Mouse (Mus musculus) forebrain, embryonic 14.5 days (tissue): ENCODE measurements at regions not wholly inside any gene's neighbourhood (a gene's known extent, or its start where the extent isn't known, plus 50 kb on each side); places are given as distances from the start of the nearest gene placed in this dataset. TPM values are rescaled to one million over a fixed set of nuclear protein-coding genes. Genes with fewer than 3 reads are reported as not detected.

Source experiments
- ATAC-seq: fragments of 200-750 bp; cut with Nextera tagmentation; 2 replicates; pipeline ENCODE4 v1.8.0; 2017; ENCODE audit warnings: mild to moderate bottlenecking, moderate library complexity
- DNase-seq: peaks from one replicate; pipeline ENCODE4 v3.0.0-alpha.2; 2015; ENCODE audit warnings: low spot score
- H3K27ac ChIP-seq: fragments of 300-500 bp; sonication (generic); 2 replicates; pipeline ENCODE4 v1.5.1; 2014; ENCODE audit warnings: low read depth, mild to moderate bottlenecking, control low read depth, low read length, moderate library complexity
- H3K27me3 ChIP-seq: fragments of 300-500 bp; sonication (generic); replicated peaks from 2 replicates; pipeline ENCODE4 v1.6.1; 2014; ENCODE audit warnings: low read length, control low read depth, mixed read lengths; ENCODE audit not compliant: control insufficient read depth, insufficient read depth
- H3K36me3 ChIP-seq: fragments of 300-500 bp; sonication (generic); 2 replicates; pipeline ENCODE4 v1.6.1; 2014; ENCODE audit warnings: low read length, control low read depth; ENCODE audit not compliant: control insufficient read depth, insufficient read depth
- H3K4me1 ChIP-seq: fragments of 300-500 bp; sonication (generic); 2 replicates; pipeline ENCODE4 v1.6.1; 2014; ENCODE audit warnings: antibody characterized with exemption, low read length, control low read depth; ENCODE audit not compliant: control insufficient read depth, insufficient read depth
- H3K4me2 ChIP-seq: fragments of 300-500 bp; sonication (generic); 2 replicates; pipeline ENCODE4 v1.6.1; 2014; ENCODE audit warnings: mild to moderate bottlenecking, control low read depth, low read length
- H3K4me3 ChIP-seq: fragments of 300-500 bp; sonication (generic); 2 replicates; pipeline ENCODE4 v1.5.1; 2014; ENCODE audit warnings: low read depth, low read length, control low read depth
- H3K9ac ChIP-seq: fragments of 300-500 bp; sonication (generic); 2 replicates; pipeline ENCODE4 v1.6.1; 2014; ENCODE audit warnings: mild to moderate bottlenecking, low read length, control low read depth, moderate library complexity
- H3K9me3 ChIP-seq: fragments of 300-500 bp; sonication (generic); replicated peaks from 2 replicates; pipeline ENCODE4 v1.6.1; 2016; ENCODE audit warnings: low read length, control low read depth, mixed read lengths; ENCODE audit not compliant: control insufficient read depth
- WGBS: fragments of 180-500 bp; shearing (Covaris S2); extraction: QIAGEN DNeasy Blood & Tissue Kit; methylation state at CpG from one replicate; pipeline ENCODE4 v1.1.7; 2014; 5-methylcytosine and 5-hydroxymethylcytosine counted together
- microRNA-seq: library from miRNA; unstranded; fragments of <30 nt; microRNA quantifications from one replicate; pipeline ENCODE4, GENCODE M21; 2016

DNA sequence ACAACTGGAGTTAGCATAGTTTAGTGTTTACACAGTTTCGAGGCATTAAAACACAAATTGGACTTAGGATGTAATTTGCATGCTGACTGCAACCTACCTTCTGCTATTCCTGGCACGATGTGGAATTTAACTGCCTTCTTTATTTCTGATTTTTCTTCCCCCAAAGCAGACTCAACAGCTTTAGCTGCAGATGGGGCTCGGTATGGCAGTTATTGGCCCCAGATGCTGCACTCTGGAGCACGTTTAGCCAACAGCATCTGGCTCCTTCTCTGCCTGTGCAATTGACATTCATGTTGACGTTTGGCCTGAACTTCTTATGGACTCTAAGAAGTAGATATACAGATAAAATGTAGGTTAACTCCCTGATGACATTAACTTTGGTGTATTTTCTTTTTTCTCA lies 625.8 kb upstream of the Gm597 start:
- Histone ChIP-seq H3K36me3 (no peaks in the 10 kb centered on the region), H3K9ac (no peak overlapping the region), H3K9me3 (no peaks in the 10 kb centered on the region), H3K4me2 (no peak overlapping the region), H3K27ac (no peak overlapping the region), H3K4me1 (no peaks in the 10 kb centered on the region), H3K27me3 (no peaks in the 10 kb centered on the region), H3K4me3 (no peak overlapping the region)
- WGBS = 67% methylated on average over 5 of the region's 5 CpGs
- DNase-seq = peak; percentile 39
- no peak for ATAC-seq

DNA sequence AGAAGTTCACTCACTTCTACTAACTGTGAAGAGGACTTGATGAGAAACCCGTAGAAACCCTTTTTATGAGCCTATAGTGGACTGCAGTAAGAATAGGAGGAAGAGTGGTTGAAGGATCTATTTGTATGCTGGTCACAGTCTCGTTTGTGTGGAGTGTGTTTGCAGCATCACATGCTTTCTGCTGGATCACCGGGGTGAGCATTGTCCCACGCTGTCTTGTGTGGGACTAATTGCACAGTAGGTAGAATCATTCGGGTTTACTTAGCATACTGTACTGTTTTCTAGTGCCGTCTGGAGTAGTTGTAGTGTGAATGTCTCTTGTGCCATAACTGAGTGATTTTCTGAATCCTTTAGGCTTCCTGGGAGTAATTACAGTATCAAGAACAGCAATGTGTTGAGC lies 624.1 kb upstream of the Gm597 start:
- Histone ChIP-seq H3K9me3 (no peaks in the 10 kb centered on the region), H3K4me3 (no peak overlapping the region), H3K4me1 (no peaks in the 10 kb centered on the region), H3K9ac (no peak overlapping the region), H3K4me2 (no peak overlapping the region), H3K27ac (no peak overlapping the region), H3K36me3 (no peaks in the 10 kb centered on the region), H3K27me3 (no peaks in the 10 kb centered on the region)
- WGBS = 57% methylated on average over 6 of the region's 6 CpGs
- ATAC-seq = peak; percentile 62; the same call in 1 of the 2 replicates
- DNase-seq = no peak

DNA sequence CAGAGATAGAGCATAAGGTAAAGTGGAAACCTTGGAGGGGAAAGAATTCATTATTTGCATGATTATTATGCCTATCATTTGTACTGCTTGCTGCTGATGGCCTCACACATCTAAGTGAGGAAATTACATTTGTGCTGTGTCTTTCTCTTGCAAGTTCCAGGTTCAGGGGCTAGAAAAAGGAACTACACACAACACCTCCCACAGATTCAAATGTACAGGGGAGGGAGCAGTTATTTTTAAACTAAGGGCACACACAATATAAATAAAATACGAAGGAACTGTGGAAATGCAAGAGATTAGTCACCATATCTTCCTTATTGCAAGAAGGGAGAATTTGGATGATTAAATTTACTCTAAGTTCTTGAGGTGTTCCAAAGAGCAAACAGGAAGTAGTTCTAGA lies 583.7 kb upstream of the Gm597 start:
- Histone ChIP-seq H3K9ac (no peak overlapping the region), H3K9me3 (no peaks in the 10 kb centered on the region), H3K36me3 (no peaks in the 10 kb centered on the region), H3K4me2 (no peak overlapping the region), H3K27ac (no peak overlapping the region), H3K4me3 (no peak overlapping the region), H3K4me1 (no peaks in the 10 kb centered on the region), H3K27me3 (no peaks in the 10 kb centered on the region)
- no peak for ATAC-seq
- WGBS = 68% methylated on average over 1 of the region's 1 CpGs
- no peak for DNase-seq

DNA sequence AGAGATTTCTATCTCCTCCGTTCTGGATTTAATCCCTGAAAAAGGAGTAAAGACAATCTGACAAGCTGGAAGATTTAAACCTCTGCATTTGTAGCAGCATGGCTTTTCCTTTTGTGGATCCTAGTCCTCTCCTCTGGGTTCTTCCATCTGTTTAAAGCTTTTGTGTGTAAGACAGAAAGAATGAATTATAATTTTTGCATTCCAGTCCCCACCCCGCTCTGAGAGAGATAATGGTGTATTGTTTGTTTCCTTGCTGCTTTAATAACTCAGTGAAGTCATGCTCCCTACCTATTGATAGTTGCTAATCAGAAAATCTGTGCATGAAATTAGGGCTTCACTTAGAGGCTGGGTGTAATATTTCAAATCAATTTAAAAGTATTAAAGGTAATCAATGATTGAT lies 561.5 kb upstream of the Gm597 start:
- WGBS = 31% methylated on average over 2 of the region's 2 CpGs

DNA sequence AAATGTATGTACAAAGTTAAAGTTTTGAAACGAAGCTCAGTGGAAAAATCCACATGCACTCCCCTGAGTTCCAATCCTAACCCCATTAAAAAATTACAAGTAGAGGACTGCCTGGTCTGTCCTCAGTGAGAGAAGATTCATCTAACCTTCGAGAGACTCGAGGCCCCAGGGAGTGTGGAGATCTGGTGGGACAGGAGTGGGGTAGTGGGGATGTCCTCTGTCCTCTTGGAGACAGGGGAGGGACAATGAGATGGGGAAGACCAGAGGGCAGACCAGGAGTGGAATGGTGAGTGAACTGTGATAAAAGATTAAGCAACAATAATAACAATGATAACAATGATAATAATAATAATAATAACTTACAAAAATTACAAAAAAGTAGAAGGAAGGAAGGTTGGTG lies 560.9 kb upstream of the Gm597 start:
- Histone ChIP-seq H3K4me3 (no peak overlapping the region), H3K4me1 (no peaks in the 10 kb centered on the region), H3K9me3 (no peaks in the 10 kb centered on the region), H3K4me2 (no peak overlapping the region), H3K27ac (no peak overlapping the region), H3K27me3 (no peaks in the 10 kb centered on the region), H3K36me3 (no peaks in the 10 kb centered on the region), H3K9ac (no peak overlapping the region)
- no peak for ATAC-seq
- WGBS = 78% methylated on average over 3 of the region's 3 CpGs
- no peak for DNase-seq

More for the DNA sequence above, 561.5 kb upstream of the Gm597 start:
- no peak overlapping the region for H3K9ac ChIP-seq
- no peaks in the 10 kb centered on the region for H3K9me3 ChIP-seq
- H3K4me3 ChIP-seq = no peak overlapping the region
- DNase-seq = no peak
- no peak overlapping the region for H3K4me2 ChIP-seq
- no peaks in the 10 kb centered on the region for H3K4me1 ChIP-seq
- H3K36me3 ChIP-seq = no peaks in the 10 kb centered on the region
- H3K27me3 ChIP-seq = no peaks in the 10 kb centered on the region
- no peak overlapping the region for H3K27ac ChIP-seq
- no peak for ATAC-seq

DNA sequence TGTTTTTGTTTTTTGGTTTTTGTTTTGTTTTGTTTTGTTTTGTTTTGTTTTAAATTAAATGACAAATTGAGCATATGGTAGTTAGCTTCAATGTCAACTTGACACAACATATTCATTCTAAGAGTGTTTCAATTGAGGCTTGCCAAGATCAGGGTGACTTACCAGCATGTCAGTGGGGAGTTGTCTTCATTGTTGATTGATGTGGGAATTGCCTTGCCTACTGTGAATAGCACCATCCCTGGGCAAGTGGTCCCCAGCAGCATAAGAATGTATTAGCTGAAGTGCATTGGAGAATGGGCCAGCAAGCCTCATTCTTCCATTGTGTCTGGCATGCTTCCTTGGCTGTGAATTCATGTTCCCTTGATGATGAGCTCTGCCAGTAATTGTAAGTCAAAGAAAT lies 548.9 kb upstream of the Gm597 start:
- H3K36me3 ChIP-seq = no peaks in the 10 kb centered on the region
- no peak overlapping the region for H3K27ac ChIP-seq
- ATAC-seq = no peak
- H3K27me3 ChIP-seq = no peaks in the 10 kb centered on the region
- no peak overlapping the region for H3K4me3 ChIP-seq
- peak; percentile 18 for DNase-seq
- no peaks in the 10 kb centered on the region for H3K9me3 ChIP-seq
- H3K9ac ChIP-seq = no peak overlapping the region
- H3K4me2 ChIP-seq = no peak overlapping the region
- no peaks in the 10 kb centered on the region for H3K4me1 ChIP-seq

Small RNA genes lying in the stretch of these regions (microRNA-seq; reads per million reads assigned to microRNA genes)
- not detected for gene Gm23785
